Mouse (Mus musculus) embryonic facial prominence, embryonic 15.5 days (tissue): ENCODE results near the gene Gm12248. TPM values are rescaled to one million over a fixed set of nuclear protein-coding genes. Genes with fewer than 3 reads are reported as not detected.
A peak's percentile ranks its signal among the peaks of the same experiment; 100 is the strongest.

ENCODE experiments used
- ATAC-seq: fragments of 200-750 bp; cut with Nextera tagmentation; 2 replicates; pipeline ENCODE4 v1.8.0; 2017; ENCODE audit warnings: low read depth, moderate TSS enrichment; ENCODE audit not compliant: insufficient number of reproducible peaks, low FRiP score, low TSS enrichment
- H3K27ac ChIP-seq: fragments of 300-500 bp; sonication (generic); replicated peaks from 2 replicates; pipeline ENCODE4 v1.5.1; 2015; ENCODE audit warnings: mild to moderate bottlenecking, inconsistent platforms
- H3K27me3 ChIP-seq: fragments of 300-500 bp; sonication (generic); 2 replicates; pipeline ENCODE4 v1.6.1; 2015; ENCODE audit warnings: inconsistent platforms
- H3K36me3 ChIP-seq: fragments of 300-500 bp; sonication (generic); 2 replicates; pipeline ENCODE4 v1.6.1; 2015; ENCODE audit warnings: mild to moderate bottlenecking, inconsistent platforms
- H3K4me1 ChIP-seq: fragments of 300-500 bp; sonication (generic); 2 replicates; pipeline ENCODE4 v1.6.1; 2015; ENCODE audit warnings: inconsistent platforms
- H3K4me2 ChIP-seq: fragments of 300-500 bp; sonication (generic); replicated peaks from 2 replicates; pipeline ENCODE4 v1.6.1; 2015; ENCODE audit warnings: mild to moderate bottlenecking, inconsistent platforms
- H3K4me3 ChIP-seq: fragments of 300-500 bp; sonication (generic); replicated peaks from 2 replicates; pipeline ENCODE4 v1.5.1; 2015; ENCODE audit warnings: mild to moderate bottlenecking, inconsistent platforms
- H3K9ac ChIP-seq: fragments of 300-500 bp; sonication (generic); 2 replicates; pipeline ENCODE4 v1.6.1; 2015; ENCODE audit warnings: inconsistent platforms
- H3K9me3 ChIP-seq: fragments of 300-500 bp; sonication (generic); replicated peaks from 2 replicates; pipeline ENCODE4 v1.6.1; 2016; ENCODE audit warnings: inconsistent platforms
- WGBS: fragments of 180-500 bp; shearing (Covaris S2); methylation state at CpG from one replicate; pipeline ENCODE4 v1.1.7; 2015; 5-methylcytosine and 5-hydroxymethylcytosine counted together
- polyA plus RNA-seq: library from polyadenylated mRNA; unstranded; fragments of >200 nt; fragmentation: Nextera tagmentation; extraction: Ambion mirVana; gene quantifications from 2 replicates; pipeline ENCODE4 v1.2.1, GENCODE M21; 2015

Gm12248 gene
- 0.14 TPM in 1 of 2 replicates, not detected in the other for polyA plus RNA-seq

- H3K27ac ChIP-seq, result 0 out of 2 replicates have a peak within 1 kb of the TSS, but pooled peaks have one; percentile 11
Observed at GRCm38 (mm10) chr11:58093021-58093528, at the start of gene Gm12248. TSS of gene Gm12248 (minus strand) at chr11:58093134.

DNA sequence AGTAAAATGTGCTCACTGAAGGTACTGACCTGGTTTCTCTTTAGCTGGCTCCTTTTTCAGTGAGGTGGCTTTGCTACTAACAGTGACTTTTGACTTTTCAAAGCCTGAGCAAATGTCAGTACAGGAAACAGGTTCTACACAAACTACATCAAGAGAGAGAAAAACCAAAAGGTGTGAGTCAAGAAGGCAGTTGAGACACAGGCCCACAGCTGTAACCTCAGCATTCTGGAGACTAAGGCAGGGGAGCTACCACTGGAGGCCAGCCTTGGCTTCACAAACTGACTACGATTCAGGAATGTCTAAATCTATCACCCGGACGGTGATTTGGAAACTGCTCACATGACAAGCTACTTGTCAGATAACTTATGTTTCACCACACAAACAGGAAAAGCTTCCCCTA is 46.5 kb upstream of the Gm12248 start:
- peaks cover 88% of the 10 kb centered on the region for H3K36me3 ChIP-seq
- no peak for ATAC-seq

More at GRCm38 (mm10) chr11:58093021-58093528, at the start of gene Gm12248:
- H3K9ac ChIP-seq, result no peak within 1 kb of the TSS
- 0 out of 2 replicates have a peak, but pooled peaks cover 9% of the 10 kb centered on the region for H3K4me1 ChIP-seq
- 0 out of 2 replicates have a peak within 1 kb of the TSS, but pooled peaks have one; percentile 4 for H3K4me3 ChIP-seq
- H3K9me3 ChIP-seq, result no peaks in the 10 kb centered on the region
- WGBS, result 12% methylated on average over 12 of the region's 12 CpGs
- H3K27me3 ChIP-seq, result no peaks in the 10 kb centered on the region
- peak; percentile 74; the same call in 1 of the 2 replicates for ATAC-seq
- no peaks in the 10 kb centered on the region for H3K36me3 ChIP-seq
- H3K4me2 ChIP-seq, result peak within 1 kb of the TSS; percentile 41

GRCm38 (mm10) chr11:58138821-58139220 is 45.9 kb upstream of the Gm12248 start:
- peaks cover 88% of the 10 kb centered on the region for H3K36me3 ChIP-seq
- H3K27me3 ChIP-seq, result no peaks in the 10 kb centered on the region
- H3K4me1 ChIP-seq, result no peaks in the 10 kb centered on the region
- H3K4me2 ChIP-seq, result no peak overlapping the region
- no peak overlapping the region for H3K9ac ChIP-seq
- H3K4me3 ChIP-seq, result no peak overlapping the region
- H3K27ac ChIP-seq, result no peak overlapping the region
- WGBS, result 91% methylated on average over 11 of the region's 11 CpGs
- ATAC-seq, result no peak
- no peaks in the 10 kb centered on the region for H3K9me3 ChIP-seq

More for the DNA sequence above, 46.5 kb upstream of the Gm12248 start:
- no peak overlapping the region for H3K27ac ChIP-seq
- H3K27me3 ChIP-seq, result no peaks in the 10 kb centered on the region
- H3K4me2 ChIP-seq, result no peak overlapping the region
- H3K9ac ChIP-seq, result no peak overlapping the region
- H3K9me3 ChIP-seq, result no peaks in the 10 kb centered on the region
- 90% methylated on average over 3 of the region's 3 CpGs for WGBS
- H3K4me3 ChIP-seq, result no peak overlapping the region
- no peaks in the 10 kb centered on the region for H3K4me1 ChIP-seq

GRCm38 (mm10) chr11:58136677-58137076 is 43.7 kb upstream of the Gm12248 start:
- Histone ChIP-seq H3K27me3 (no peaks in the 10 kb centered on the region), H3K9me3 (no peaks in the 10 kb centered on the region), H3K9ac (no peak overlapping the region), H3K4me2 (no peak overlapping the region), H3K4me3 (no peak overlapping the region), H3K4me1 (no peaks in the 10 kb centered on the region), H3K27ac (no peak overlapping the region), H3K36me3 (peaks cover 86% of the 10 kb centered on the region)
- no peak for ATAC-seq
- 90% methylated on average over 6 of the region's 6 CpGs for WGBS

DNA sequence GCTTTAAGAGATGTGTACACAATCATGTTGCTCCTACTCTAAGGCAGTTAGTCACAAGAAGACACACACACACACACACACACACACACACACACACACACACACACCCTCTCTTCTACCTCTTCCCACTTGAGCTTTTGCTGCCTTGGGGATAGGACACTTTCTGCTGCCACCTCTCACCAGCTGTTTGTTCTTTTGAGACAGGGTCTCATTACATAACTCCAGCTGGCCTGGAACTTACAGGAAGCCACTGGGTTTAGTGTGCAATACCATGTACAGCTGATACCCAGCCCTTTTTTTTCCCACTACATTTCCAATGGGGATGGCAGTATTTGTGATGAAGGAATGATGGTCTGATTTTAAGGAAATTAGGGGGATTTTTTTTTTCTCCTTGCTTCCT is 42.4 kb upstream of the Gm12248 start:
- H3K4me3 ChIP-seq, result no peak overlapping the region
- H3K9me3 ChIP-seq, result no peaks in the 10 kb centered on the region
- H3K27ac ChIP-seq, result no peak overlapping the region
- no peaks in the 10 kb centered on the region for H3K4me1 ChIP-seq
- H3K9ac ChIP-seq, result no peak overlapping the region
- peaks cover 90% of the 10 kb centered on the region for H3K36me3 ChIP-seq
- no peaks in the 10 kb centered on the region for H3K27me3 ChIP-seq
- ATAC-seq, result no peak
- H3K4me2 ChIP-seq, result no peak overlapping the region

GRCm38 (mm10) chr11:58134869-58135268 is 41.9 kb upstream of the Gm12248 start:
- H3K36me3 ChIP-seq, result peaks cover 93% of the 10 kb centered on the region
- no peak overlapping the region for H3K4me2 ChIP-seq
- no peak overlapping the region for H3K9ac ChIP-seq
- ATAC-seq, result no peak
- no peak overlapping the region for H3K4me3 ChIP-seq
- H3K27me3 ChIP-seq, result no peaks in the 10 kb centered on the region
- H3K9me3 ChIP-seq, result no peaks in the 10 kb centered on the region
- no peaks in the 10 kb centered on the region for H3K4me1 ChIP-seq
- no peak overlapping the region for H3K27ac ChIP-seq

DNA sequence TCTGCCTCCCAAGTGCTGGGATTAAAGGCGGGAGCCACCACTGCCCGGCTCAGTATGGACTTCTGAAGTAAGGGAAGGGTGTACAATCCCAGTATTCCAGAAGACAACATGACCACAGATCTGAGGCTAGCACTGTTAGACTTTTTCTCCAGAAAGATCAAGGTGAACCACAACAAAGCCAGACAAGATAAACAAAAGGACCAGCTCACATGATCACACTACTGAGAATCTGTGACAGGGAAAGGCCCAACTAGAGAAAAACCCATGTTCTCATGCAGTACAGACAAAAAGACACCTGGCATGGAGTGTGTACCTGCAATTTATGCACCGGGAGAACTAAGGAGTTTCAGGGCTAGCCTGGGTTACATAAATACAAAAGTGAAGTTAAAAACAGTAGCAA is 39.1 kb upstream of the Gm12248 start:
- ATAC-seq, result no peak
- Histone ChIP-seq H3K4me3 (no peak overlapping the region), H3K4me1 (no peaks in the 10 kb centered on the region), H3K9ac (no peak overlapping the region), H3K4me2 (no peak overlapping the region), H3K36me3 (peaks cover 93% of the 10 kb centered on the region), H3K27ac (no peak overlapping the region), H3K27me3 (no peaks in the 10 kb centered on the region), H3K9me3 (no peaks in the 10 kb centered on the region)
- WGBS, result 84% methylated on average over 3 of the region's 3 CpGs

- Histone ChIP-seq H3K9ac (no peak overlapping the region), H3K36me3 (peaks cover 93% of the 10 kb centered on the region), H3K4me1 (no peaks in the 10 kb centered on the region), H3K4me3 (no peak overlapping the region), H3K4me2 (no peak overlapping the region), H3K9me3 (no peaks in the 10 kb centered on the region), H3K27ac (no peak overlapping the region), H3K27me3 (no peaks in the 10 kb centered on the region)
- no peak for ATAC-seq
- WGBS, result 74% methylated on average over 6 of the region's 6 CpGs
Observed at GRCm38 (mm10) chr11:58129302-58129843, 36.4 kb upstream of the Gm12248 start.

DNA sequence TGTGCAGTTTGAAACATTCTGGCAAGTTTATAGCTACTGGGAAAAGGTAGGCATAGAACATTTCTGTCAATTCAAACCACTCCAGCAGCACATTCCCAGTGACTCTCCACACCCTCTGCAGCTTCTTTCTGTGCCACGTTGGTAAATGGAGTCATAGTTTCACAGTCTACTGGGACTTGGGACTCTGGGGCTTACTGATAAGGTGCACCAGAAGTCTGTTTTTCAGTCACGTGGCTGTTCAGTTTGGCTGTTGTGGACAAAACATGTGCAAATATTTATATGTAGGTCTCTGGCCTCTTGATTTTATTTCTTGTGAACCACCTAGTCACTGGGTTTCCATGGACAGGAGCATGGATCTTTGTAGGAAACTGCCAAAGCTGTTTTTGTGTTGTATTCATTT is 34.6 kb upstream of the Gm12248 start:
- Histone ChIP-seq H3K4me1 (no peaks in the 10 kb centered on the region), H3K9ac (no peak overlapping the region), H3K9me3 (no peaks in the 10 kb centered on the region), H3K4me2 (no peak overlapping the region), H3K36me3 (peaks cover 99% of the 10 kb centered on the region), H3K27me3 (no peaks in the 10 kb centered on the region), H3K27ac (no peak overlapping the region), H3K4me3 (no peak overlapping the region)
- WGBS, result 85% methylated on average over 2 of the region's 2 CpGs
- no peak for ATAC-seq

- peaks cover 96% of the 10 kb centered on the region for H3K36me3 ChIP-seq
- H3K4me1 ChIP-seq, result no peaks in the 10 kb centered on the region
- no peak for ATAC-seq
- 68% methylated on average over 7 of the region's 7 CpGs for WGBS
- H3K27me3 ChIP-seq, result no peaks in the 10 kb centered on the region
- no peaks in the 10 kb centered on the region for H3K9me3 ChIP-seq
- no peak overlapping the region for H3K9ac ChIP-seq
- no peak overlapping the region for H3K4me2 ChIP-seq
- no peak overlapping the region for H3K27ac ChIP-seq
- H3K4me3 ChIP-seq, result no peak overlapping the region
Observed at GRCm38 (mm10) chr11:58126397-58127160, 33.6 kb upstream of the Gm12248 start.

DNA sequence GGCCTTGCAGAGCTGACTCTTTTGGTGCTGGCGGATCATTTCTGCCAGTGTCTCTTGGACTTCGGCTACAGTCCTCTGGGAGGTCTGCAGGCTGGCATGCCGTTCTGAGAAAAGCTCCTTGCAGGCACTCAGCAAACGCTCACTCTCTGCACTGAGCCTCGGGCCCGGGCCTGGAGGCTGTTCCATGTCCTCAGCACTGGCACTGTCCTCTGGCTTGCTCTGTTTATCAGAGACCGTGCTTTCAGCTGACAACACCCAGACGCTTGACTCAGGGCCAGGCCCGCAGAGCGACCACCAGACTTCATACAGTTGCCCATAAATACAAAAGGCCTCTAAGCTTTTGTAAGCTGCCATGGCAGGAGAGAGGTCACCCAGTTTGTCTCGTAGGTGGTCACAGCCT is 32.1 kb upstream of the Gm12248 start:
- H3K9me3 ChIP-seq, result no peaks in the 10 kb centered on the region
- H3K4me2 ChIP-seq, result no peak overlapping the region
- H3K27me3 ChIP-seq, result no peaks in the 10 kb centered on the region
- ATAC-seq, result no peak
- H3K36me3 ChIP-seq, result peaks cover 96% of the 10 kb centered on the region
- H3K4me1 ChIP-seq, result no peaks in the 10 kb centered on the region
- 87% methylated on average over 11 of the region's 11 CpGs for WGBS
- no peak overlapping the region for H3K4me3 ChIP-seq
- H3K27ac ChIP-seq, result no peak overlapping the region
- H3K9ac ChIP-seq, result no peak overlapping the region
